Mouse (Mus musculus): ENCODE measurements around the gene Vipas39. TPM values are rescaled to one million over a fixed set of nuclear protein-coding genes. Genes with fewer than 3 reads are reported as not detected.
A peak's percentile ranks its signal among the peaks of the same experiment; 100 is the strongest.
"Not testable (repeated sequence)": the region's sequence is repeated elsewhere in the genome, so short reads cannot be mapped to it uniquely, and the experiment has no call there.

Gene Vipas39
- total RNA-seq, 2 experiments from 2014 or later = 18.1 to 20.7 TPM

DNA sequence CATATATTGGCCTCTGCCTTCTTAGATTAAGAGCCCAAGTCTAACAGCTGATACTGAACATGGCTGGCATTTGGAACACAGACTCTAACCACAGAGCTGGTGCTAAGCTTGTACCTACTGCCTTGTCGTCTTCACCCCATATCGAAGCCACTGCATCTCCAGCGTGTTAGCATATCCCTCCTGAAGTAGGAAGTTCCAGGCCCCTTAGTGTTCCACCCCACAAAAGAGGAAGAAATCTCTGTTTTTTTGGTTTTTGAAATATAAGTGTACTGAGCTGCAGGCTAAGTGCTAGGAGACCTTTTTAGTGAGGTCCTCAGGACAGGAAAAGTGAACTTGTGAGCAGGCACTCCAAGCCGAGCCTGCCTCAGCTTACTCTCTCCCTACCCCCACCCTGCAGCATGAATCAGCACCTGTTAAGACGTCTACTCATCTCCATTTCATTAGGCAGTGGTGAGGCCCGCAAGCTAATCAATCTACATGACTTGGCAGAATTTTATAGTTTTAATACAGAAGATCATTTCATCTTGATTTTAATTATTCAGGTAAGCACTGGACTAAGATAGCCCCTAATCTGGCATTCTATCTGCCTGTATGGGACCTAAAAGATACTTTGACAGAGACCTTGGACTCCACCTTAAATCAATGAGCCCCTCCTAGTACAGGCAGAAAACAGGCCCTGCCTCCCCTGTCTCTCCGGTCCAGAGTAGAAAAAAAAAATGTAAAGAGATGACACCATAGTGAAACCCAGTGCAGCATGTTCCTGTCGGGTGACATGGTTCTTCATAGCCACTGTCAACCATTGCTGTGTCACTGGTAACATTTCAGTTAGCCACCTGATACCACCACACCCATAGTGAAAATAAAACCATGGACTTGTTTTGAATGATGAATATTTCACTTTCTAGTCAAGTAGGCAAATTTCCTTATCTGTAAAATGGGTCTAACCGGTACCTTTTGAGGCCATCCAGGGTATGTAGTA is 9.1 kb upstream of the Vipas39 start:
- no peak for DNase-seq (ENCODE audit: low spot score in 2 of 2)

DNA sequence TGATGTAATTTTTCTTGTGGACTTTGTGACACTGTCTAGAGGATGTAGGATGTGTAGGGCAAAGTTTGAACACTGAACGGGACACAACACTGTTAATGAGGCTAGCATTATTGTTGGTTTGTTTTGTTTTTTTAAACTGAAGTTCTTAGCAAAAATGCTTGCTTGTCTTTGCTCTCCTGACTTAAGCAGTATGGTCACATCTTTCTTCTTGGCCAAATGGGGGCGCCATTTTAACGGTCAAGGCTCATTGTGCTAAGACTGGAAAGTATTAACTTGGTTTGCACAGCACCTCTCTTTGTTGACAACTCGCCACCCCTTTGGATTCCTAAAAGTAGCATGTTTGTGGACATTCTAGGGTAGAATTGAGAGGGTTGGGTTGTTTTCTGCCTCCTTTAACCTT is 1.6 kb upstream of the Vipas39 start:
- DNase-seq (ENCODE audit: low spot score in 2 of 2) = peak in 1 of 2 experiments; percentile 27

DNA sequence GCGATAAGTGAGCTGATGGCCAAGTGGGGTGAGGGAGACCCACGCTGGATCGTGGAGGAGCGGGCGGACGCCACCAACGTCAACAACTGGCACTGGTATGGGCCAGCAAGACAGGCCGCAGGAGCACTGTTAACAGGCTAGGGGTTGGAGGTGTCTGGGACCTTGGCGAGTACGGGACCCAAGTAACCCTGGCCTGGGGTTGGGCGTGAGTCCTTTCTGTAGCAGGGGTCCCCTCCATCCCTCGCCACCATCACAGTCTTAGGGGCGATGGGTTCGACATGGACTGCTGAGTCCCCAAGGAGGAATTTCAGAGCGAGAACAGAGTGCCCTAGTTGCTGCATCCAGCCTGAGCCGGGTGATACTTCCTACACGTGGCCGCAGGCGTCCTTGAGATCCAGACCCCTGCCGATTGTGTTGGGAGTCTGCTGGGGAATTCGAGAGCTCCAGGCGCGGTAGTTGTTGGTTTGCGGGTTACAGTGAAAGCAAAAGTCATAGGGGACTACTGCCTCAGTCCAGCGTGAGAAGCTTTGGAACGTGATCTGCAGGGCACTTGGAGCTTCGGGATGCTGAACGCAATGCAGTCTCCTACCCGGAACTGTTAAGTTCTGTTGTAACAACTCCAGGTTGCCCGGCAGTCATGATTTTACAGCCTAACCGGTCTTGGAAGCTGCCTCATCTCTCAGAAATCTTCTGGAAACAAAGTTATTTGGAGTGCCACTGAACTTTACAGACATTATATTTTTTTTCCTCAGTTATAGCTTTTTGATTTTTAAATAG is 959 bp upstream of the Vipas39 start:
- DNase-seq (ENCODE audit: low spot score in 2 of 2) = no peak

DNA sequence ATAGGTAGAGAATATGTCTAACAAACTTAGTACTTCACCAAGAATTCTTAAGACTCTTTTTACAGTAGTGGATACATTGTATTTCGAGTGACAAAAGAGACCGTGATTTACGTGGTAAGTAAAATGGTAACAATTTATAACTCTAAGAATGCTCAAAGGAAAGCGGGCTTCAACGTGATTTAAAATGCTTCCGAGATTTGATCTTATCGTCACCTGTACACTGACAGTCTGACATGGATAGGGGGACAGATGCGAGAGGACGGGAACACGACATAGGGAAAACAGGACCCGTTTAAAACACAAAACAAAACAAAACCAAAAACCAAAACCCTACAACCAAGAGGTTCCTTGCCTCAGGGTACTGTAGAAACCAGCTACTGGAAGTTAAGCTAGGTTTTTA is 612 bp downstream of the Vipas39 start:
- no peak for DNase-seq (ENCODE audit: low spot score in 2 of 2)

DNA sequence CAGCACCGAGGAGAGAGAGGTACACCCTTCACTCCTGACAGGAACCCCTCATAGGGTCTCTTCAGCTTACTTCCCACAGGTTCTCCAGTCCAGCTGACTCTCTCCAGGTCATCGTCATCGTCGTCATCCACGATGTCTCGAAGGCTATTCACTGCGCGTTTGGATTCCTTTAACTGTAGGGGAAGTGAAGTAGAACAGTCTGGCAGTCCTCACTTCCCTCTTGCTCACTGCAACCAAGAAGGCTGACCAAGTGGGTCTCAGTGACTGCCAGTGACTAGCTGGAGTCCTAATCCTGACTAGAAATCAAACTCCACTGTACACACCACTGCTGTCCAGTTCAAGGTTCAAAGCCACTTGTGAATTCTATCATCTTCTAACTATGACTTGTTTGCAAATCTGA is 5.5 kb downstream of the Vipas39 start:
- DNase-seq (ENCODE audit: low spot score in 2 of 2) = no peak

DNA sequence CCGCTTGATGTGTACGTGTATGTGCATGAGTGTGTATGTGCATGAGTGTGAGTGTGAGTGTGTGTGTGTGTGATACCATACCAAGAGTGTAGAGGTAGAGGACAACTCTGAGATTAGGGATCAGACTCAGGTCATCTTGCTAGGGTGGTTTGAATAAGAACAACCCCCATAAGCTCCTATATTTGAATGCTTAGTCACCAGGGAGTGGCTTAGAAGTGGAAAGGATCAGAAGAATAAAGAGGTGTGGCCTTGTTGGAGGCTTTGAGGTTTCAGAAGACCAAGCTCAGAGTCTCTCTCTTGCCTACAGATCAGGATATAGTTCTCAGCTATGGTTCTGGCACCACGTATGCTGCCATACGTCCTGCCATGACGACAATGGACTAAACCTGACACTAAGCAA is 9.4 kb downstream of the Vipas39 start:
- DNase-seq (ENCODE audit: low spot score in 2 of 2) = no peak

DNA sequence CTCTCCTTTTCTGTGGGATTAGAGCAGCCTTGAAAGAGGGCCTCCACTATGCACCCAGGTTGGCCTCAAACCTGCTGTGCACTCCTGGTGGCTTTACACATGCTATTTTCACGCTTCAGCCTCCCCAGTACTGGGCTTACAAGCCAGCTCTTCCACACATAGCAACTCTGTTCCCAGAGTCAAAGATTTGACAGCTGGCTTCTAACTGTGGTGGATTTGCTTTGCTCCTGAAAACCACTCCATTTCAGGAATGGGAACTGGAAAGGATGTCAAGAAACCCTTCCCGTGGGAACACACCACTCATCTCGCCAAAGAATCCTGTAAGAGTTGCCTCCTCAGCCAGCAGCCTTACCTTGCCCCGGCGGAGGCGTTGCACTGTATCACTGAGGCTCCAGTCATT is 12.2 kb downstream of the Vipas39 start:
- DNase-seq (ENCODE audit: low spot score in 2 of 2) = no peak

DNA sequence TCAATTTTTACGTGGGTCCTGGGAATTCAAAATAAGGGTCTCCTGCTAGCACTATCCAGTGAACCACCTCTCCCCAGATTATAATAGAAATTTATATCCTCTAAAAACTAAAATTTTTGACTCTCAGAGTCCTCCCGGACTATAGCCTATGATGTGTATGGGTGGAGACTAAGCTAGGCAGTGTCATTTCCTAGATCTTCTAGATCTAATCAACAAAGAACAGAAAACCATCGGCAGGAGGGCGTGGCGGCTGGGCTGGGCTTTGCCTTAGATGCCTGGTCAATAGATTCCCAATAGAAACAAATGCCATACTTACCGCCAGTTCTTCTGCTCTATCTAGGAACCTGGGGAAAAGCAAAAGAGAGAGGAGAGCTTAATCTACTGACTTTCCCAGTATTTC is 15.9 kb downstream of the Vipas39 start:
- no peak for DNase-seq (ENCODE audit: low spot score in 2 of 2)

DNA sequence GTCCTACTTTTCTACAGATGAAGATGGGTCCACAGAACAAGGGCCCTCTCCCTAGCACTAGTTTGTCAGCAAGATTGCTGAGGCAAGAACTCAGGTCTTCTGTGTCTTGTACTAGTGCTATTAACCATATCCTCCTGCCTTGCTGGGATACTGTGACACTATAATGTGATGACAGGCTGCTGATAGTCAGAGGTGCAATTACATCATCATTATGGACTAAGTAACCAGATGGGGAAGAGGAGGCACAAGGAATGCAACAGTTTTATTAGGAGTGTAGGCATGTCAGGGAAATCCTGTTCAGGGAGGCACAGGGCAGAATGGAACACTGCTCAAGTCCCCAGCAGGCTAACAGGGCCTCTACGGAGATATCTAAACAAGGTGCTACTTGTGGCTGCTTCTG is 27.4 kb downstream of the Vipas39 start, which contains the start of gene Noxred1:
Gene Noxred1 (minus strand): TSS at position 101 of the 400 bp plus-strand sequence.
- no peak for DNase-seq (ENCODE audit: low spot score in 2 of 2)

DNA sequence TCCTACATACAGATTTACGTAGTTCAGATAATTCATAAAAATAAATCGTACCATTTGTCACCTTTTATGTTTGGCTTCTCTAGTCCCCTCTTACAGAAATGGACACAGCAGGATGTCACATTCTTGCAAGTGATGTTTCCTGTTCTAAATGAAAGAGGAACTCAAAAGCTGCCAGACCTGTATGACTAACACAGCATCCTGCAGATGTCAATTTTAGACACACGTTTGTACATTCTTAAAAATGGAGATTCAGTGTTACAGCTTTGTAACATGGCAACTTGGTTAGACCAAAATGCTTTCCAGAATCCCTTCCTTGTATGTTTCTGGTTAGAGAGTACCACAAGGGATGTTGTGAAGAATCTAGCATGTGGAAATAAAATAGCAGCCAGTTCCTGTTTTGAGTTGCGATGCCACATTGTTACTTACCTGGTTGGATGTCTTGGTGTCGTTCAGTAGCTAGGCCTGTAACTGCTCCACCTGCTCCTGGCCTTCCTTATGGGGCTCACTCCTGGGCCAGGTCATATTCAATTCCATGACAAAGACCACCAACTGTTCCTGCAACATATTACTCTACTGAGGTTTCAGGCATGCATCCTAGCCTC is 29.1 kb downstream of the Vipas39 start:
- DNase-seq (ENCODE audit: low spot score in 2 of 2) = no peak

DNA sequence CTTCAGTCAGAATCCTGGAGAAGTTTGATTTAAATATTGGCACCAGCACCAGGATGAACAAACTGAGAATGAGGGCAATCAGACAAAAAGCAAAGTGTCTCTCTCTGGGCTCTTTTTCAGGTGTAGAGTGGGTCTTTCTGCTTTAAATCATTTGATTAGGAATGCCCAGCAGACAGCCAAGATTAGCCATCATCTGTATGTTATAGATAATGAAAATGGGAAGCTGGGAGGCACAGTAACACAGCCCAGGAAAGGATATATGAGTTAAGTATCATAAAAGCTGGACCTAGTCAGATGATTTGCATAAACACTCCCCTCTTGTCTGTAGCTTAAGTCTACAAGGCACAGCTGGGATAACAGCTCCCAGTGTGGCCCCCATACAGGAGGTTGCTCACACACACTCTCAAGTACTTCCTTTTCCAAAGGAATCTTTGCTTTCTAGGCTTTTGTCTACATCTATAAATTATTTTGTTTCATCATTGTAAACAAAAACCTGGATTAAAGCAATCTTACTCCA is 35.6 kb downstream of the Vipas39 start:
- no peak for DNase-seq (ENCODE audit: low spot score in 2 of 2)

DNA sequence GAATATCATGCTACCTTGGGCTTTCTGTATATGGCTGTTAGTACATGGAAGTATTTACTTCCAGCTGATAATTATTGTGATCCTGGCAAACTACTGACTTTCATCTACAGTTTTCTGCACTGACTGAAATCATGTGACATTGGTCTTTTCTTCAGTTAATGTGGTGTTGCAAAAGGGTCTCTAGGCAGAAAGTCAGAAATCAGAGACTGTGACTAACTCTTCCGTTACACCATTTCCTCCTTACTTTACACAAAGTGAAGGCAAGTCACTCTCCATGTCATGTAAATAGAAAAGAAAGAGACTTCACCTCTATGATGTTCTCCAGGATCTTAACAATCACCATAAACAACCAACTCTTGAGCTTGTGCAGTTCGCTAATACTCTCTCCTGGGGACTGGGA is 36.4 kb downstream of the Vipas39 start:
- no peak for DNase-seq (ENCODE audit: low spot score in 2 of 2)

DNA sequence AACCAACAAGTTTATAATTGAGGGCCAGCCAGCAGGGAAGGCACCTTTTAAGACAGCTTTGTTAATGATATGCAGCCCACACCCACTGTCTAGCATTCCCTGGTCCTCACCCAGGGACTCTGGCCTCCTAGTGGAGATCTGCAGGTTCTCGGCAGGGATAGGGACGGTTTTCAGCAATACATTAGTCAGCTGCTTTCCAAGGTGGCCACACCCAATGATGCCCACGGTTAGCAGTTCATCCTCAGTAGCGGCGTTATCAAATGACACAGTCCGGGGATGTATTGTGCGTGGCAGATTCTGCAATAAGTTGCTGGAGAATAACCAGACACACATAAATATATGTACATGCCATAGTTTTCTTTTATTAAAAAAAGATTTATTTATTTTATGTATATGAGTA is 39.3 kb downstream of the Vipas39 start:
- no peak for DNase-seq (ENCODE audit: low spot score in 2 of 2)

DNA sequence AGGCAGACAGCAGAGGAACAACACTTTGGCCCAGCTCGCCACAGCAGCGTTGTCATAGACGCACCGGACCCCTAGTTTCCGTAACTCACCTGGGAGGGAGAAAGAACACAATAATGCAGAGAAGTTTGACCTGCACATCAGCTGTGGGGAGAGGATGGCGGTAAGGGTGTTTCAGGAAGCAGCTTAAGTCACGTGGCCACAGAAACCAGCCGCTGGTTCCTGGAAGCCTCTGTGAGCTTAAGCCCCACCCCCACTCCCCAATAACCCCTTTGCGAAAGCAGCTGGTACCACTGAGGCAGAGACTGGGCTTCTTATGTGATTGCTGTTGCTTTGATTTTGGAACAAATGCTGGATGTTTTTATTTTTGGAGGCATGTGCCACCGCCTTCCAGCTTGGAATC is 41.1 kb downstream of the Vipas39 start:
- no peak for DNase-seq (ENCODE audit: low spot score in 2 of 2)

DNA sequence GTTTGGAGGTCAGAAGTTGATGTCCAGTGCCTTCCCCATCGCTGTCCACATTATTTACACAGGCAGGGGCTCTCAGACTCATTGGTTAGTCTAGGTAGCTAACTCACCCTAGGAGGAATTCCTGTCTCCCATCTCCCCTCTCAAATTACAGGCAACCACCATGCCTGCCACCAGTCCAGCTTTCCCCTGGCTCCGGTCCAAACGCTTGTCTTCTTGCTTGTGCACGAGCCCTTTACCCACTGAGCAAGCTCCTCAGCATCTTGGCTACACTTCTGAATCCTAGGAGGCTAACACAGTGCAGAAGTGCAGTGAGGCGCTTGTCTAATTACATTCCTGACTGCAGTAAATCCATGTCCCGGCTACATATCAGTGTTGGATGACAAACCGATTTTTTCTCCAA is 46.7 kb downstream of the Vipas39 start:
- peak in 1 of 2 experiments; percentile 25 for DNase-seq (ENCODE audit: low spot score in 2 of 2)

DNA sequence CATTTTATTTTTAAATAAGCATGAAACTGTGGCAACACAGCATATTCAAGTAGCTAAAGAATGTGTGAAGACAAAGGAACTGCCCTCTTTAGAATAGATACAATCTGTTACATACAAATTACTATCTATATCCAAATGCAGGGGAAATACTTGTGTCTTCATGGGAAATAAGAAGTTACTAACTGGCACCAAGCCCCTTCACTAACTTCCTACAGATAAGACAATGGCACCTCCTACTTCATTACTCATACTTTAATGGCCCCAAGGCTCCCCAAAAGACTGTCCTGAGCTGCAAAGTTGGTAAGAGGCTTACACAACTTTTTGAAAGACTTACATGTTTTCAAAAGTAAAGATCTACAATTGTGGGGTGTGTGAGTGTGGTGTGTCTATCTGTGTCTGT is 48.5 kb downstream of the Vipas39 start:
- no peak for DNase-seq (ENCODE audit: low spot score in 2 of 2)

DNA sequence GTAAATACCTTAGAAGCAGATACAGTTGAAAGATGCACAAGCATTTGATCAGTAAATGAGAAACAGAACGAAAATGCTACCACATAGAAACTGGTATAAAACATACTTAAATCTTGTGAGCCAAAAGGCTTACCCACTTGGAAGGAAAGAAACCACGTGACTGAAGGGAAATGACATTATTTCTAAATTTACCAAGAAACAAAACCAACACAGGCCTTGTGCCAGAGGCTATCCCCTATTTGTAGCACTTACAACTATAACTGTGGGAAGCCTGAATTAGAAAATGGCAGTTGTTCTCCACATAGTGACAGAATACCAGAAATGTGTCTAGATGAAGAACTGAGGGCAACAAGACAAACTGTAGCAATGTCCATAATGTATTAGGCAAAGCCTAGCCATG is 50.0 kb downstream of the Vipas39 start:
- DNase-seq (ENCODE audit: low spot score in 2 of 2) = no peak

DNA sequence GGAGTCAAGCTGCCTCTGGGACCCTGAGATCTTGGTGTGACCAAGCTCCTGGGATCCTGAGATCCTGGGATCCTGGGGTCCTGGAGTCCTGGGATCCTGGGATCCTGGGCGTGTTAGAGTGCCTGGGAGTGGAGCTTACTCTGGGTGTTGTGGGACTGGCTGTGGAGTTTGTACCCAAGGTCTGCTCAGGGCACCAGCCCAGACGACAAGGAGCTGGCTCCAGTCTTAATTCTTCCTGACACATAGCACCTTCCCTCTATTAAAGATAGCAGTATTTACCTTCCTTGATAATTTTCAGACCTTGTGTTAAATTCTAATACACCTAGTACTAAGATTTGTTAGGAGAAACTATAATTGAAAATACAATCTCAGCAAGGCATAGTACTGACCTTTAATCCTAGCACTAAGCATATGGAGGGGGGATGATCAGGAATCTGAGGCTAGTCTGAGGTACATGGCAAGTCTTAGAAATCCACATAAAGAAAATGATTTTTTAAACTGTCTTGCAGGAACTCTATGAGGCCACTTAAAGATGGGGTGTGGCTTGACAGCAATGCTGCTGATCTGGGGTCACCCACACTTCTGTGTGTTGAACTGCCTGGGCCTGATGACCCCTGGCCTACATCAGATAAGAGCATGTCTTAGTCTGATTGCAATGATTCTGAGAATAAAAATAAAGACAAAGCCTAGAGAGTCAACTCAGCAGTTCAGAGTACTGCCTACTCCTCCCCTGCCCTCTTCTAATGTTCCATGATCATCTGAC is 53.0 kb downstream of the Vipas39 start:
- no peak for DNase-seq (ENCODE audit: low spot score in 2 of 2)

DNA sequence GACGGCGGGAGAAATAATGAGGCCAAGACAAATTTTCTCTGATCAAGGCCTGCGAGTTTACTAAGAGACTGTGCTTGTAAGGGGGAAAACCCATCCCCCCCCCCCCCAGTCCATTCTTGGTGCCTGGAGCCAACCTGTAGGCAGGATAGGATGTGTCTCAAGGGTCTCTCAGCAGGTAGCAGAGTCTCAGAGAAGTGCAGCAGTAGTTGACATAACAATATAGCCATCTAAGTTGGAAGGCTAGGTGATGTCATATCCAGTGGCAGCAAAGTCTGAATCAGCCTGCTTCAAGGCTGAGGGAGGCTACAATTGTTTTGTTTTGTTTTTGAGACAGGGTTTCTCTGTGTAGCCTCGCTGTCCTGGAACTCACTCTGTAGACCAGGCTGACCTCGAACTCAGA is 60.3 kb downstream of the Vipas39 start:
- DNase-seq (ENCODE audit: low spot score in 2 of 2) = not testable (repeated sequence)

DNA sequence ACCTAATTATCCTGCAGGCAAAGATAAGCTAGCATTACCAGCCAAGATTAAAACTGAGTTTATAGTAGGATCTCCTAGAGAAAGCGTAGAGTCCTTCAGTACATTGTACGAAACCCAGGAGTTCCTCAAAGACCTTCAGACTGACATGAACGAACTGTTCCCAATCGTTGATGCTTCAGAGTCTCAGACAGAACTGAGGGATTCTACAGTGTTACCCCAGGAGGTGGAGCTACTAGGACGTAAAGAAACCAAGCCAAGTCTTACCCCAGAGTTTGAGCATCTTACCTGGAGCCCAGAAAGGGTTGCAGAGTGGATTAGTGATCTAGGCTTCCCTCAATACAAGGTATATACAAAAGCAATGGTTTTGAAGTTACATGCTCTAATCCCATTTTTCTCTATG is 64.4 kb downstream of the Vipas39 start:
- no peak for DNase-seq (ENCODE audit: low spot score in 2 of 2)
